Mouse (Mus musculus) hindbrain, embryonic 16.5 days (tissue): ENCODE measurements around the gene Prr3. TPM values are rescaled to one million over a fixed set of nuclear protein-coding genes. Genes with fewer than 3 reads are reported as not detected.
A peak's percentile ranks its signal among the peaks of the same experiment; 100 is the strongest.

ENCODE experiments used
- ATAC-seq: fragments of 200-750 bp; cut with Nextera tagmentation; 2 replicates; pipeline ENCODE4 v1.8.0; 2017; ENCODE audit warnings: moderate TSS enrichment, moderate library complexity
- H3K27ac ChIP-seq: fragments of 300-500 bp; sonication (generic); 2 replicates; pipeline ENCODE4 v1.5.1; 2014; ENCODE audit warnings: low read depth, mild to moderate bottlenecking, control low read depth, low read length, moderate library complexity
- H3K27me3 ChIP-seq: fragments of 300-500 bp; sonication (generic); replicated peaks from 2 replicates; pipeline ENCODE4 v1.6.1; 2014; ENCODE audit warnings: low read length; ENCODE audit not compliant: control insufficient read depth, insufficient read depth
- H3K36me3 ChIP-seq: fragments of 300-500 bp; sonication (generic); 2 replicates; pipeline ENCODE4 v1.6.1; 2014; ENCODE audit warnings: mild to moderate bottlenecking, low read length, moderate library complexity, mixed read lengths; ENCODE audit not compliant: control insufficient read depth, insufficient read depth
- H3K4me1 ChIP-seq: fragments of 300-500 bp; sonication (generic); 2 replicates; pipeline ENCODE4 v1.6.1; 2014; ENCODE audit warnings: low read depth, low read length; ENCODE audit not compliant: control insufficient read depth, insufficient read depth
- H3K4me2 ChIP-seq: fragments of 300-500 bp; sonication (generic); 2 replicates; pipeline ENCODE4 v1.6.1; 2014; ENCODE audit warnings: mild to moderate bottlenecking, low read length, control low read depth, moderate library complexity
- H3K4me3 ChIP-seq: fragments of 300-500 bp; sonication (generic); 2 replicates; pipeline ENCODE4 v1.5.1; 2014; ENCODE audit warnings: mild to moderate bottlenecking, low read length, control low read depth, moderate library complexity
- H3K9ac ChIP-seq: fragments of 300-500 bp; sonication (generic); 2 replicates; pipeline ENCODE4 v1.6.1; 2014; ENCODE audit warnings: low read depth, mild to moderate bottlenecking, control low read depth, low read length, moderate library complexity
- H3K9me3 ChIP-seq: fragments of 300-500 bp; sonication (generic); 2 replicates; pipeline ENCODE4 v1.6.1; 2014; ENCODE audit warnings: mild to moderate bottlenecking, low read length, moderate library complexity; ENCODE audit not compliant: control insufficient read depth
- WGBS: fragments of 180-500 bp; shearing (Covaris S2); extraction: QIAGEN DNeasy Blood & Tissue Kit; methylation state at CpG from one replicate; pipeline ENCODE4 v1.1.7; 2014; 5-methylcytosine and 5-hydroxymethylcytosine counted together
- polyA plus RNA-seq: library from polyadenylated mRNA; unstranded; fragments of >200 nt; fragmentation: Nextera tagmentation; extraction: Ambion mirVana; gene quantifications from 2 replicates; pipeline ENCODE4 v1.2.1, GENCODE M21; 2015

Gene Prr3
- polyA plus RNA-seq, 1 experiment from 2014 or later = 93.7 TPM

DNA sequence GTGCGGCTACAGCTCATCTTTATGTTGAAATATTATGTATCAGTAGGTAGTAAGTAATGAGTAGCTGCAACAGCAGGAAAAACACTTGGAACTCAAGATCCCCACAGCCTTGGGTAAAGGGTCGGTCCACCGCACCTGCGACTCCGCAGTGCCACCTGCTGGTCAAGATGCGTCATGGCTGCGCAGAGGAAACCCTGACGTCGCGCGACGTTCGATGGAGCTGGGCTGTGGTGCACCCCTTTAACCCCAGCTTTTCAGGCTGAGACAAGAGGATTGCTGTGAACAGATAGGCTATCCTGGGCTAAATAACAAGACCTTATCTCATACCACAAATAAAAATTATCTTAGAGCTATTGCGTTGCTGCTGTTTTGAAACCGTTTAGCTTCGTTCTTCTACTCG is 13.6 kb upstream of the Prr3 start:
- Histone ChIP-seq H3K9ac (no peak overlapping the region), H3K36me3 (peaks cover 12% of the 10 kb centered on the region), H3K4me1 (peaks cover 14% of the 10 kb centered on the region), H3K9me3 (no peaks in the 10 kb centered on the region), H3K27ac (no peak overlapping the region), H3K4me2 (peak overlapping the region; percentile 77), H3K4me3 (peak overlapping the region; percentile 20), H3K27me3 (no peaks in the 10 kb centered on the region)
- 6% methylated on average over 17 of the region's 17 CpGs for WGBS
- peak; percentile 78 for ATAC-seq

DNA sequence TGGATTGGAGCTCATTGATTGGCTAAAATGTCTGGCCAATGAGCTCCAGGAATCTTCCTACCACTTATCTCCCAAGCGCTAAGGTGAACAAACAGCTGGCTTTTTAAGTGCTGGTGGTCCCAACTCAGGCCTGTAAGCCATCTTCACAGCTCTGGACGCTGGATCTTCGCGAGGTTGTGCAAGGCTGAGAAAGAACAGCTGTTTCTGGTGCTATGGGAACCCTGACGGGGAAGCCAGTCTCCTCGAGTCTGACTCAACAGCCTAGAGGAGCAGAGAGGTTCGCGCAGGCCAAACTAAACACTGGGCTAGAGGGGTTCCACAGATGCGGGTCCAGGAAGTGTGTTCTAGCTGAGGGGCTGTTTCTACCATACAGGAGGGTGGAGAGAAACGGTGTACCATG is 11.7 kb upstream of the Prr3 start:
- WGBS = 55% methylated on average over 10 of the region's 10 CpGs
- Histone ChIP-seq H3K4me2 (no peak overlapping the region), H3K27ac (no peak overlapping the region), H3K9ac (no peak overlapping the region), H3K9me3 (no peaks in the 10 kb centered on the region), H3K27me3 (no peaks in the 10 kb centered on the region), H3K36me3 (peaks cover 26% of the 10 kb centered on the region), H3K4me3 (no peak overlapping the region), H3K4me1 (peaks cover 12% of the 10 kb centered on the region)
- ATAC-seq = no peak

DNA sequence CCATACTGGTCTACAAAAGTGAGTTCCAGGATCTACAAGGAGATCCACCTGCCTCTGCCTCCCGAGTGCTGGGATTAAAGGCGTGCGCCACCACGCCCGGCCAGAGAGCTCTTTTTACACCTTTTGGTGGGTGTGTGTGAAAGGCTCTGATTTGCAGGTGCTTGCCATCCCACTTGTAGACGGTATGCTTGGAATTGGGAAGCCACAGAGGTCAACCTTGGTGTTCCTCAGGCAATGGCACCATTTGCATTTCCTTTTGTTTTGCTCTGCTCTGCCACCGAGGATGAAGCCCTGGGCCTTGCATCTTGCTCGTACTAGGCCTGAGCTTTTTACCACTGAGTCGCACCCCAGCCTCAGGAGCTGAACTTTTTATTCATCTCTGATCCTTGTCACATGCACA is 1.7 kb upstream of the Prr3 start:
- no peaks in the 10 kb centered on the region for H3K27me3 ChIP-seq
- no peak overlapping the region for H3K27ac ChIP-seq
- no peak overlapping the region for H3K4me2 ChIP-seq
- H3K9ac ChIP-seq = no peak overlapping the region
- 88% methylated on average over 9 of the region's 9 CpGs for WGBS
- peaks cover 19% of the 10 kb centered on the region for H3K4me1 ChIP-seq
- no peaks in the 10 kb centered on the region for H3K9me3 ChIP-seq
- H3K4me3 ChIP-seq = no peak overlapping the region
- no peak for ATAC-seq
- peaks cover 19% of the 10 kb centered on the region for H3K36me3 ChIP-seq

DNA sequence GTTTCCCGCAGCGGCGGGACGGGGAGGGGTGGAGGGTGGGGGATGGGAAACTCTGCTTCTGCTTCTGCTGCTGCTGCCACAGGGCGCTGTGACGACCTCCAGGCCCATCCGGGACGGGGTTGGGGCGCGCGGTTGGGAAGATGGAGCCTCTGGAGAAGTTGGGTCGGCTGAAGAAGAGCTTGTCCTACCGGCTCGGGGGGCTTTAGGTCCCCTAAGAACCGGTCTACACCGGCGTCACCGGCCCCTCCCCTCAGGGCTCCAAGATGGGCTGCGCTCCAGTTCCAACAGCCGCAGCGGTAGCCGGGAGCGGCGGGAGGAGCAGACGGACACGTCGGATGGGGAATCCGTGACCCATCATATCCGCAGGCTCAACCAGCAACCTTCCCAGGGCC is 323 bp upstream of the Prr3 start:
- peak overlapping the region; percentile 77 for H3K4me2 ChIP-seq
- peak overlapping the region; percentile 96 for H3K27ac ChIP-seq
- H3K9me3 ChIP-seq = no peaks in the 10 kb centered on the region
- ATAC-seq = peak; percentile 41
- peaks cover 19% of the 10 kb centered on the region for H3K4me1 ChIP-seq
- peak overlapping the region; percentile 83 for H3K9ac ChIP-seq
- 0% methylated on average over 25 of the region's 29 CpGs for WGBS
- H3K36me3 ChIP-seq = peaks cover 21% of the 10 kb centered on the region
- H3K27me3 ChIP-seq = no peaks in the 10 kb centered on the region
- peak overlapping the region; percentile 97 for H3K4me3 ChIP-seq

DNA sequence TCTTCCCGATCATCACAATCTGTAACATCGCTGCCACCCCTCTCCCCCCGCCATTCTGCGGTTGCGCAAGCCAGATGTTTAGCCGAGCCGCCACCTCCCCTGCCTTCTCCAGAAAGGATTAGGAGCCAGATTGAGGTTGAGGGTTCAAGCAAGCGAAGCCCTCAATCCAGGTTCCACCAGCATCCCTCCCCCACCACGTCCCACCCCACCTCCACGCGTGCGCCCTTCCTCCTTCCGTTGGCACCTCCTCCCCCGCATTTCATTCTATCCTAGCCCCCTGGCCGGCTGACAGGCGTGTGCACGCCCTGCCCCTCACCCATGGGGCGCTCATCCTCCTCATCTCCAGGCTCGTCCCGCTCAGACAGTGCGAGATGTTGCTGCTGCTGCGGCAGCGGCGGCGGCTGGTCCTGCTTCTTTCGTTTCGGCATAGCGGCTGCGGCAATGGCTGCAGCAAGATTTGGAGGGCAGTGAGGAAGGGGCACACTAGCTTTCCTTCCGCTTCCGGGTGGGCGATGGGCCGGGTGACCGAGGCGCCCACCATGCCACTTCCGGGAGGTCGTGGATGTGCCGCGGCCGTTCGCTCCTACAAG is 1.1 kb downstream of the Prr3 start:
- peak; percentile 90 for ATAC-seq
- H3K36me3 ChIP-seq = peaks cover 23% of the 10 kb centered on the region

DNA sequence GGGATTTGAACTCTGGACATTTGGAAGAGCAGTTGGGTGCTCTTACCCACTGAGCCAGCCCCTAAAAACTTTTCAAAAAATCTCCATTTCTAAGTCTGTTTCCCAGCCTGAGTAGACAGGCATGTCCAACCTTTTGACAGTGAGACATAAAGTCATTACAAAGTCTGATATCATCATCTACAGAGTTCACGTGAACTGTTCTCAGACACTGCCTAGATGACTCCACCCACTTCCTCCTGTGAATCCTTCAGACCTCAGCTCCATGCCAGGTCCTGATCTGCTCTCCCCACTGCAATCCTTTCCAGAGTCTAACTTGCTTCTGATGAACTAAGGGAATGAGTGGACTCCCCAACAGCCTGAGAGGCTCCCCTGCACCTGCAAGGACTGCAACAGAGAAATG is 7.9 kb downstream of the Prr3 start:
- peaks cover 15% of the 10 kb centered on the region for H3K36me3 ChIP-seq
- no peak overlapping the region for H3K4me3 ChIP-seq
- no peaks in the 10 kb centered on the region for H3K27me3 ChIP-seq
- 50% methylated on average over 1 of the region's 1 CpGs for WGBS
- no peak overlapping the region for H3K27ac ChIP-seq
- ATAC-seq = no peak
- peaks cover 21% of the 10 kb centered on the region for H3K4me1 ChIP-seq
- H3K9ac ChIP-seq = no peak overlapping the region
- H3K9me3 ChIP-seq = no peaks in the 10 kb centered on the region
- no peak overlapping the region for H3K4me2 ChIP-seq

More for the DNA sequence above, 1.1 kb downstream of the Prr3 start:
- peak overlapping the region; percentile 96 for H3K27ac ChIP-seq
- H3K9ac ChIP-seq = peak overlapping the region; percentile 83
- H3K4me3 ChIP-seq = peak overlapping the region; percentile 97
- peaks cover 19% of the 10 kb centered on the region for H3K4me1 ChIP-seq
- no peaks in the 10 kb centered on the region for H3K9me3 ChIP-seq
- H3K27me3 ChIP-seq = no peaks in the 10 kb centered on the region
- H3K4me2 ChIP-seq = peak overlapping the region; percentile 77
- 1% methylated on average over 41 of the region's 41 CpGs for WGBS

DNA sequence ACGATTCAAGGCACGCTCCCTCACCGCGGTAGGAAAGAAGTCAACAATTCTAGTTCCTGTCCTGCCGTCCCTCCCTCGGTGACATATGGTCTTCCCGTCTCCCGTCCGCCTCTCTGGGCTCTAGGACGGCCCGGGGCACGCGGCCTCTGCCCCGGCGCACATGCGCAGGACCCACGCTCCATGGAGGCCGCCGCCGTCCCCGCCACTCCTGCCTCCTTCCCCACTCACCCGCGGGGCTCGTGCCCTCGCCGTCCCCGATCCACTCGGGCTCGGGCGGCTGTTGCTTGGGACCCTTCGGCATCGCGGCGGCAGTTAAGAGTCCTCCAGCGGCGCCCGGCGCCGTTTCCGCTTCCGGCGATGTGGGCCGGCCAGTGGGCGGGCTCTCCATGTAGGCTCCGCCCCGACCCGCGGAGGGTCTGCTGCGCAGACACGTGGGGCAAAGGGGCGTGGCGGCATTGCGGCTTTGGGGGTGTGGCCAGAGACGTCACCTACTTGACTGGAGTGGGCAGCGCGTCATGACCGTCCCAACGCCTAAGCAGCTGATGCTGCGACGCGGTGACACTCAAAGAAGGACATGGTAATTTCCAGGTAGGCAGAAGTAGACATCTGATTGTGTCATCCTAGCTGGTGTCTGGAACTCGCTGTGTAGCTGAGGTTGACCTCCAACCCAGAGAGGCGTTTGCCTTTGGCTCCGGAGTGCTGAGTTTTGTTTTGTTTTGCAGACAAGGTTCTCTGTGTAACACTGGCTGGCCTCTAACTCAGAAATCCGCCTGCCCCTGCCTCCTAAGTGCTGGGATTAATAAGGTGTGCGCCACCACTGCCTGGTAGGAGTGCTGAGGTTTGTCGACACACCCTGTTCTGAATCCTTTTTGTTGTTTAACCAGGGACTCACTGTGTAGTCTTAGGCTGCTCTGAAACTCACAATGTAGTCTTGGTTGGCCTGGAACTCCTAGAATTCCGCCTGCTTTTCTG is 10.3 kb downstream of the Prr3 start, which contains the start of gene Abcf1:
Abcf1 (minus strand) TSS at position 344 of the 972 bp plus-strand sequence.
- under 1% methylated on average over 68 of the region's 68 CpGs for WGBS
- H3K36me3 ChIP-seq = peaks cover 10% of the 10 kb centered on the region
- peak within 1 kb of the TSS; percentile 70 for H3K4me2 ChIP-seq
- H3K4me3 ChIP-seq = peak within 1 kb of the TSS; percentile 90
- peak; percentile 97 for ATAC-seq
- H3K9ac ChIP-seq = peak within 1 kb of the TSS; percentile 86
- no peaks in the 10 kb centered on the region for H3K9me3 ChIP-seq
- H3K4me1 ChIP-seq = peaks cover 21% of the 10 kb centered on the region
- H3K27ac ChIP-seq = peak within 1 kb of the TSS; percentile 85
- no peaks in the 10 kb centered on the region for H3K27me3 ChIP-seq

DNA sequence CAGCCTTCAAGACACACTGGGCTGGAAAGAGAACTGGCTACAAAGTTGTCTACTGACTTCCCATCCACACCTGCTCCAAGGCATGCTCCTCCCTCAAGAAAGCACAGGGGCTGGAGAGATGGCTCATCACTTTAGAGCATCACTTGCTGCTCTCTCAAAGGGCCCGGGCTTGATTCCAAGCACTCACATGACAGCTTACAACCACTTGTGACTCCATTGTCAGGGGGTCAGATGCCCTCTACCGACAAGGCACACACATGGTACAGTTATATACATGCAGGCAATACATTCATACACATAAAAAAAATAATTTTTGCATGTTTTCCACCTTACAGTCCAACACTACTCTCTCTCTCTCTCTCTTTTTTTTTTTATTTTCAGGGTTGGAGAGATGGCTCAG is 12.4 kb downstream of the Prr3 start:
- Histone ChIP-seq H3K27ac (no peak overlapping the region), H3K4me1 (peaks cover 21% of the 10 kb centered on the region), H3K27me3 (no peaks in the 10 kb centered on the region), H3K4me3 (no peak overlapping the region), H3K4me2 (no peak overlapping the region), H3K9ac (no peak overlapping the region), H3K36me3 (peaks cover 13% of the 10 kb centered on the region), H3K9me3 (no peaks in the 10 kb centered on the region)
- 92% methylated on average over 2 of the region's 2 CpGs for WGBS
- ATAC-seq = no peak

DNA sequence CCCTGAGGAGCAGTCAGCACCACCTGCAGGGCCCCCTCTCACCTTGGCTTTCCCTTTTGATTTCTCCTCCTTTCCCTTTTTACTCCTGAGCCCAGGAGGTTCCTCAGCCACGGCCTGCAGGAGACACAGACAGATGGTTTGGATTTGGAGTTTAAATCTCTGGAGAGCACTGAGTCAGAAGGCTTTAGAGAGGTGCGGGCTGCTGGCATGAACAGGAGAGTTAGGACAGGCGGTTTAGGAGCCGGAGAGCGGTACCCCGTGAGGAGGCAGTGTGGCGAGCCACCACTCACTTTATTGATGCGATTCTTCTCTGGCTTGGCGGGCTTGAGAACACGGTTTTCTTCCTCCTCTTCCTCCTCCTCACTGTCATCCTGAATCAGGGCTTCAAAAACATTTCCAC is 16.8 kb downstream of the Prr3 start:
- 88% methylated on average over 10 of the region's 10 CpGs for WGBS

More for the DNA sequence above, 16.8 kb downstream of the Prr3 start:
- peaks cover 6% of the 10 kb centered on the region for H3K4me1 ChIP-seq
- H3K4me2 ChIP-seq = no peak overlapping the region
- H3K9me3 ChIP-seq = no peaks in the 10 kb centered on the region
- no peaks in the 10 kb centered on the region for H3K27me3 ChIP-seq
- H3K27ac ChIP-seq = no peak overlapping the region
- H3K36me3 ChIP-seq = peaks cover 45% of the 10 kb centered on the region
- ATAC-seq = no peak
- H3K4me3 ChIP-seq = no peak overlapping the region
- H3K9ac ChIP-seq = no peak overlapping the region
